Mouse (Mus musculus) neural tube, embryonic 13.5 days (tissue): ENCODE results near the gene Rnf227. TPM values are rescaled to one million over a fixed set of nuclear protein-coding genes. Genes with fewer than 3 reads are reported as not detected.

ENCODE experiments used
- ATAC-seq: fragments of 200-750 bp; cut with Nextera tagmentation; 2 replicates; pipeline ENCODE4 v1.8.0; 2017; ENCODE audit warnings: low read depth, mild to moderate bottlenecking, moderate TSS enrichment, moderate library complexity
- H3K27ac ChIP-seq: fragments of 300-500 bp; sonication (generic); replicated peaks from 2 replicates; pipeline ENCODE4 v1.5.1; 2015; ENCODE audit warnings: moderate library complexity, mild to moderate bottlenecking, inconsistent platforms
- H3K27me3 ChIP-seq: fragments of 300-500 bp; sonication (generic); 2 replicates; pipeline ENCODE4 v1.6.1; 2015; ENCODE audit warnings: mild to moderate bottlenecking, inconsistent platforms
- H3K36me3 ChIP-seq: fragments of 300-500 bp; sonication (generic); 2 replicates; pipeline ENCODE4 v1.6.1; 2015; ENCODE audit warnings: mild to moderate bottlenecking, inconsistent platforms
- H3K4me1 ChIP-seq: fragments of 300-500 bp; sonication (generic); replicated peaks from 2 replicates; pipeline ENCODE4 v1.6.1; 2015; ENCODE audit warnings: inconsistent platforms
- H3K4me2 ChIP-seq: fragments of 300-500 bp; sonication (generic); 2 replicates; pipeline ENCODE4 v1.6.1; 2015; ENCODE audit warnings: inconsistent platforms, mild to moderate bottlenecking, moderate library complexity
- H3K4me3 ChIP-seq: fragments of 300-500 bp; sonication (generic); 2 replicates; pipeline ENCODE4 v1.5.1; 2015; ENCODE audit warnings: mild to moderate bottlenecking, inconsistent platforms
- H3K9ac ChIP-seq: fragments of 300-500 bp; sonication (generic); 2 replicates; pipeline ENCODE4 v1.6.1; 2015; ENCODE audit warnings: moderate library complexity, mild to moderate bottlenecking, inconsistent platforms
- H3K9me3 ChIP-seq: fragments of 300-500 bp; sonication (generic); 2 replicates; pipeline ENCODE4 v1.6.1; 2016; ENCODE audit warnings: inconsistent platforms
- WGBS: fragments of 180-500 bp; shearing (Covaris S2); methylation state at CpG from one replicate; pipeline ENCODE4 v1.1.7; 2015; 5-methylcytosine and 5-hydroxymethylcytosine counted together
- polyA plus RNA-seq: library from polyadenylated mRNA; unstranded; fragments of >200 nt; fragmentation: Nextera tagmentation; extraction: Ambion mirVana; gene quantifications from 2 replicates; pipeline ENCODE4 v1.2.1, GENCODE M21; 2015

The Rnf227 gene
- polyA plus RNA-seq, 1 experiment from 2014 or later = 136 TPM

DNA sequence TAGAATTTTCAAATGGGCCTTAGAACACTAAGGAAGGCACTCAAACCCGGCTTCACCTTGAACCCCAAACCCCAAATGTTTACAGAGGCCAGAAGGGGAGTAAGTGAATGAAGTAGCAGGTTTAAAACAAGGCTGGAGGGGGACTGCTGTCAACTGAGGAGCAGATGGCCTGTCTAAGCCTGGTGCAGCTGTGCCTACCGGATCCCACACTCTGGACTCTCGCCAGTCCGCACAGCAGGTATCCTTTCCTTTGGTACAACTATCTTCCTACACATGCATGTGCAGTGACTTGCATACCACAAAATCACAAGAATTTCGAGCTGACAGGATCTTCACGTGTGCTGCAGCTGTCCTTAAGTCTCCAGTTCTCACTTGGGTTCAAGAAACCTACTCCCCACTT, 18.3 kb upstream of the Rnf227 start:
- Histone ChIP-seq H3K4me2 (peak overlapping the region; percentile 79), H3K4me1 (peaks cover 47% of the 10 kb centered on the region), H3K9me3 (no peaks in the 10 kb centered on the region), H3K9ac (peak overlapping the region; percentile 90), H3K27ac (0 out of 2 replicates have a peak overlapping the region, but pooled peaks have one; percentile 25), H3K27me3 (peaks cover 4% of the 10 kb centered on the region), H3K4me3 (0 out of 2 replicates have a peak overlapping the region, but pooled peaks have one; percentile 64), H3K36me3 (peaks cover 34% of the 10 kb centered on the region)
- 66% methylated on average over 6 of the region's 6 CpGs for WGBS
- ATAC-seq = no peak

DNA sequence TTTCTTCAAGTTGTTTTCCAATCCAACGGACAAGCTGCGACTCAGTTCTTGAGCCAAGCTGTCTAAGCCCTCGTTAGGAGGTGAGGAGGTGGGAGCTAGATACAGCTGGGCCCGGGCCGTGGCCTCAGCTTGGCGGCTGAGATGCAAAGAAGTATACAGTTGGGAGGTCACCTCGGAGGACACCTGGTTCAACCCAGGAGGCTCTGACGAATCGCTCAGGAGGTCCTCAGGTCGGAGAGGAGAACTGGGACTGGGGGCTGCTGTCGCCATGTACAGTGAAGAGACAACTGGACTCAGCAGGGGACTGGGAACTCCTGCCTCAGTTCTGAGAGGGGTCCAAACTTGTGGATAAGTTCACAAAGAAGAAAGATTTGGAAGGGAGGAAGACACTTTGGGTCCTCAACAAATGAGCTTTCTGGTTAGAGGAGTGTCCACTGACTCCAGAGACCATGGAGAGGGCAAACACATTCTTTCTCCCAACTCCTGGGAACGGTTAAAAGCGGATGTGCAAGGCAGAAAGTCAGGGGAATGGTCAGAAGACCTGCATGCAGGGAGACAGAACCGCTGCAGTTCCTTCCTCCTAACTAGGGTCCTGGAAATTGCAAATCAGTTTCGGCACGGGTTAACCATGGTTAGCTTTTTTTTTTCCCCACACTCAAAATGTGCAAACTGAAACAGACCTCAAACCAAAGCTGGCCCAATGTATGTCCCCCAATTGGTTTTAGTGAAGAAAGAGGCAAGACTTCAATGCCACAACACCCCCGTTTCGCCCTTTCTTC, 17.4 kb upstream of the Rnf227 start:
- peaks cover 25% of the 10 kb centered on the region for H3K36me3 ChIP-seq

DNA sequence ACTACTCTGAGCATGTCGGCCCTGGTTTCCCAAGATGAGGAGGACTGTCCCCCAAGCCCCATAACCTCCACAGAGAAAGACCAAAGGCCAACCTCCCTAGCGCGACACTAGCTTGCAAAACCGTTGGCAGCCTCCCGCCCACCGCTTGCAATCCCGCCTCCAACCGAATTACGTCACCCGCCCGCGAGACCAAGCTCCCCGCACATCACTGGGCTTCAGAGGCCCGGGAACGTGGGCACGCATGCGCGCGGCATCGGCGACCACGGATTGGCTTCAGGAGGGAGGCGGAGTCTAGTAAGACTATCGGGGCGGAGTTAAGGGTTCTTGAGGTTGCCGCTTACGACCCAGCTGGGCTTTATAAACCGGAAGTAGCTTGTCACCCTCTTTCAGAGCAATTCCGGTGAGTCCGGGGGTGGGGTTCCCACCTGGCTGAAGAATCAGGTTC, 16.6 kb upstream of the Rnf227 start, which contains the start of the genes Cntrob and Trappc1:
Cntrob (minus strand) TSS at position 109 of the 445 bp plus-strand sequence.
Trappc1 (plus strand) TSS at position 314 of the 445 bp plus-strand sequence.
- under 1% methylated on average over 30 of the region's 30 CpGs for WGBS
- Histone ChIP-seq H3K4me2 (peak within 1 kb of the TSS; percentile 95), H3K9ac (peak within 1 kb of the TSS; percentile 90), H3K4me3 (peak within 1 kb of the TSS; percentile 64), H3K9me3 (no peaks in the 10 kb centered on the region), H3K27ac (peak within 1 kb of the TSS; percentile 88), H3K36me3 (peaks cover 17% of the 10 kb centered on the region), H3K4me1 (peaks cover 51% of the 10 kb centered on the region), H3K27me3 (peaks cover 20% of the 10 kb centered on the region)
- ATAC-seq = peak; percentile 94

More for the DNA sequence above, 17.4 kb upstream of the Rnf227 start:
- Histone ChIP-seq H3K4me1 (peaks cover 51% of the 10 kb centered on the region), H3K9me3 (no peaks in the 10 kb centered on the region), H3K27ac (peak overlapping the region; percentile 88), H3K27me3 (peaks cover 12% of the 10 kb centered on the region), H3K4me3 (peak overlapping the region; percentile 64), H3K4me2 (peak overlapping the region; percentile 79), H3K9ac (peak overlapping the region; percentile 90)
- no peak for ATAC-seq
- 26% methylated on average over 18 of the region's 18 CpGs for WGBS

DNA sequence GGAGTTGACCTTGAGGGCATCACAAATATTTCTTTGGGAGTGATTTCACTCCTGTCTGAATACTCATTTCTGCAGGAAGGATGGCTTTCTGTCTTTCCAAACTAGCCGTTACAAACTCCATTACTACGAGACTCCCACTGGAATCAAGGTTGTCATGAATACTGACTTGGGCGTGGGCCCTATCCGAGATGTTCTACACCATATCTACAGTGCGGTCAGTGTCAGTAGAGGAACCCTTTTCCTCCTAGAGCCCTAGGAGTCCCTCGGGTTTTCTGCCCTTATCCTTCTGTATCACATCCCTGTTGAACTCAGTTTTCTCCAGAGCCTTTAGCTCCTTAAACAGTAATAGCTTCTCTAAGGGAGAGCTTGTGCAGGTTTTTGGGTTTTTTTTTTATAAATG, 15.5 kb upstream of the Rnf227 start:
- H3K36me3 ChIP-seq = 0 out of 2 replicates have a peak, but pooled peaks cover 6% of the 10 kb centered on the region
- H3K9ac ChIP-seq = peak overlapping the region; percentile 78; the same call in 1 of the 2 replicates
- WGBS = 84% methylated on average over 6 of the region's 6 CpGs
- H3K27me3 ChIP-seq = peaks cover 29% of the 10 kb centered on the region
- no peak overlapping the region for H3K27ac ChIP-seq
- no peak for ATAC-seq
- no peaks in the 10 kb centered on the region for H3K9me3 ChIP-seq
- H3K4me2 ChIP-seq = peak overlapping the region; percentile 95
- H3K4me1 ChIP-seq = peaks cover 51% of the 10 kb centered on the region
- peak overlapping the region; percentile 64 for H3K4me3 ChIP-seq

DNA sequence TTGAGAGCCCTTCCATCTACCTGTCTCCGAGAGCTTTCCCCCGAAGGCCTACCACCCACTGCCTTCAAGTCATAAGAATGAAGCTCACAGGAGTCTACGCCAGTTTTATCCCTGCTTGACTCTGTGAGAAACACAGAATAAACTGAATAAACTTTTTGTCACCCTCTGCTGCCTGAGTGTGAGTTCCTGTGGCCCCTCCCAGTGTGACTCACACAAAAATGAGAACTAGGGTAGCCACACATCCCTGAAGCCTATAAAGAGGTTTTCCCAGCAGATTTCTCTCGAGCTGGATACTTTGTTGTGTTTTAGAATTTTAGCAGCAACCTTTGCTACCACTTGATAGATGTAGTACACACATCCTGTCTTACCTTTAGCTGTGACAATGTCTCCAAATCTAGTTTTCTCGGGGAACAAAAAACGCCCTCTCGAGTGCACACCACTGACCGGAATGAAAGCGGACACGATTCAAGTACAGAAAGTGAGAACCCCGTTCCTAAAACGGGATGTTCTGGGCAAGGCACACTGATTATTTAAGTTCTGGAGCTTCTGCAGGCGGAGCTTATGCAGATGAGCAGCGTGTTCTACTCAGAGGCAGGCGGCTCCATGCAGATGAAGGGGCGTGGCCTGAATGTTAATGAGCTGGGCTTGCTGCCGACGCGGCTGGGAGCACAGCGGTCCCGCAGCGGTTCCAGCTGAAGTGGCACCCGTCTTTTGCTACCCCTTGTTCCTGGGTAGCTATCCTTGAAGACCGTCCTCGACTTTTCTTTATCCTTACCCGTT, 14.4 kb upstream of the Rnf227 start, which contains the start of gene Kcnab3:
Kcnab3 (plus strand) TSS at position 631 of the 780 bp plus-strand sequence.
- WGBS = 11% methylated on average over 26 of the region's 26 CpGs
- H3K9ac ChIP-seq = peak within 1 kb of the TSS; percentile 86
- no peaks in the 10 kb centered on the region for H3K9me3 ChIP-seq
- peak; percentile 41 for ATAC-seq
- 0 out of 2 replicates have a peak, but pooled peaks cover 3% of the 10 kb centered on the region for H3K36me3 ChIP-seq
- H3K4me3 ChIP-seq = peak within 1 kb of the TSS; percentile 55
- H3K27me3 ChIP-seq = peaks cover 34% of the 10 kb centered on the region
- peaks cover 51% of the 10 kb centered on the region for H3K4me1 ChIP-seq
- H3K27ac ChIP-seq = peak within 1 kb of the TSS; percentile 56; the same call in 1 of the 2 replicates
- H3K4me2 ChIP-seq = peak within 1 kb of the TSS; percentile 93

DNA sequence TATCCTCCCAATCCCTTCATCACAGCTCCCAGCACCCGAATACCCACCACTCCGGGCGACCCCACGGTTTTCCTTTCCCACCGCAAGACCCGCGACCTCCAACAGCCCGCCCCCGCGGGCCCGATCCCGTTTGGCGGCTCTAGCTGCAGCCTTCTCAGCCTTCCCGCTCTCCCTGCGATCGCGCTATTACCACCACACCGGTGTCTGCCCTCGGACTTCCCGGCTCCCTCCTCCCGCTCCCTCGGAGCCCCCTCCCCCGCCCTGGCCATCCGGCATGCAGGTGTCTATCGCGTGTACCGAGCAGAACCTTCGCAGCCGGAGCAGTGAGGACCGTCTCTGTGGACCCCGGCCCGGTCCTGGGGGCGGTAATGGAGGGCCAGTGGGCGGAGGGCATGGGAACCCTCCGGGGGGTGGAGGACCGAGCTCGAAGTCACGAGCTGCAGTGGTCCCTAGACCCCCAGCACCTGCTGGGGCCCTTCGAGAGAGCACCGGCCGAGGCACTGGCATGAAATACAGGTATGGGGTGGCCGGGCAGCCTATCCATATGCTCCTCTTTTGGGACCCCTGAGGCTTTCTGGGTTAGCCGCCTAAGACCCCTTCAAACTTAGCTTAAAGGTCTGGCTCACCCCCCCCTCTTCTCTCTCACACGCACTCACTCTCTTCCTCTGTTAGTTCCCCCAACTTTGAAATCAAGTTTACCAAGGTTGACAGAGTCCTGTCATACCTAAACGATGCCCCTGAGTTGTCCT, 13.7 kb upstream of the Rnf227 start:
- H3K9me3 ChIP-seq = no peaks in the 10 kb centered on the region
- no peaks in the 10 kb centered on the region for H3K36me3 ChIP-seq
- 2% methylated on average over 45 of the region's 45 CpGs for WGBS
- H3K4me3 ChIP-seq = peak overlapping the region; percentile 55
- H3K4me2 ChIP-seq = peak overlapping the region; percentile 93
- peaks cover 34% of the 10 kb centered on the region for H3K27me3 ChIP-seq
- peak; percentile 4 for ATAC-seq
- H3K4me1 ChIP-seq = peaks cover 57% of the 10 kb centered on the region
- H3K9ac ChIP-seq = peak overlapping the region; percentile 86
- H3K27ac ChIP-seq = peak overlapping the region; percentile 56; the same call in 1 of the 2 replicates

DNA sequence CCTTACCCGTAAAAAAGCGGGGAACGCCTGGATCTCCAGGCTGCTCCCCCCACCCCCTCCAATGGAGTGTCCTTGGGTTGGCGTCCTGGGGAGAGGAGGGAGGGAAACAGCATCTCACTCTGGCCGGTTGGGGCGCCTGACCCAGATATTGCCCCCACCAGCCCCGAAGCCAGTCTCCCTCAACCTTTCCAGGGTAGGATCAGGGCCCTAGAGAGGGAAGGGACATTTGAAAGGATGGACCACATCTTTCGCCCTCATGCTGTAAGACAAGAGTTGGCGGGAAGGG, 13.2 kb upstream of the Rnf227 start:
- ATAC-seq = no peak
- Histone ChIP-seq H3K4me1 (peaks cover 57% of the 10 kb centered on the region), H3K9me3 (no peaks in the 10 kb centered on the region), H3K9ac (peak overlapping the region; percentile 86; the same call in 1 of the 2 replicates), H3K27ac (no peak overlapping the region), H3K4me3 (peak overlapping the region; percentile 55), H3K36me3 (no peaks in the 10 kb centered on the region), H3K4me2 (peak overlapping the region; percentile 93), H3K27me3 (peaks cover 34% of the 10 kb centered on the region)
- WGBS = 7% methylated on average over 9 of the region's 9 CpGs

DNA sequence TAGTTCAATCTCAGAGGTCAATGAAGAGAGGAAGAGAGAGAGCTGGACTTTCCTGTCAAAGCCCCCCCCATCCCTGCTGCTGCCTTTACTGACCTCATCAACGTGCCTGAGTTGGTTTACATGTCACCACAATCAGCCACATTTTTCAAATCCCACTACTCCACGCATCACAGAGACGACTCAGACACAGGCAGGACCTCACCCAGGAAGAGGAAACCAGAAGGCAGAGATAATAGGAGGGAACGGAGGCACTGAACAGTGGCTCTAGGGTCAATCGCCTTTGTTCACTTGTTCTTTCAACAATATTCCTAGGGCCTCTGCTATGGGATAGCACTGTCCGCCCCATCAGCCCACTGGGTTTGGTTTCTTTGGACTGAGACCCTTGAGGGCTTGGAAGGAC, 12.6 kb upstream of the Rnf227 start:
- Histone ChIP-seq H3K4me2 (peak overlapping the region; percentile 93; the same call in 1 of the 2 replicates), H3K9me3 (no peaks in the 10 kb centered on the region), H3K36me3 (no peaks in the 10 kb centered on the region), H3K27ac (no peak overlapping the region), H3K4me3 (no peak overlapping the region), H3K4me1 (peaks cover 57% of the 10 kb centered on the region), H3K27me3 (peaks cover 34% of the 10 kb centered on the region), H3K9ac (no peak overlapping the region)
- 52% methylated on average over 6 of the region's 6 CpGs for WGBS
- no peak for ATAC-seq

DNA sequence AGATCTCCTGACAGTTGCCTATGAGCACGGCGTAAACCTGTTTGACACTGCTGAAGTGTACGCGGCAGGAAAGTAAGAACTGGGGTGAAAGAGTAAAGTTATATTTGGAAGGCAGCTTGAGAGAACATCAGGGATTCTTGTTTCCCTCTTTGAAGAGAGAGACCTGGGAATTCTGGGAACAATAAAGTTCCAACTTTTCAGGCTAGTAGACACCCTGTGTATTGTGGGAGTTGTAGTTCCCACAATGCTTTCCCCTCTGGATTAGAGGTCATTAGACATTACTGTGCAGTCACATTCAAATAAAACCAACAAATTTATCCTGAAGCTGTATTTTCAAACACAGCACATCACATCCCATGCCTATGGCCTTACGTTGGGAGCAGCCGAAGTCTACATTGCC, 11.7 kb upstream of the Rnf227 start:
- no peak overlapping the region for H3K4me3 ChIP-seq
- H3K4me1 ChIP-seq = peaks cover 57% of the 10 kb centered on the region

DNA sequence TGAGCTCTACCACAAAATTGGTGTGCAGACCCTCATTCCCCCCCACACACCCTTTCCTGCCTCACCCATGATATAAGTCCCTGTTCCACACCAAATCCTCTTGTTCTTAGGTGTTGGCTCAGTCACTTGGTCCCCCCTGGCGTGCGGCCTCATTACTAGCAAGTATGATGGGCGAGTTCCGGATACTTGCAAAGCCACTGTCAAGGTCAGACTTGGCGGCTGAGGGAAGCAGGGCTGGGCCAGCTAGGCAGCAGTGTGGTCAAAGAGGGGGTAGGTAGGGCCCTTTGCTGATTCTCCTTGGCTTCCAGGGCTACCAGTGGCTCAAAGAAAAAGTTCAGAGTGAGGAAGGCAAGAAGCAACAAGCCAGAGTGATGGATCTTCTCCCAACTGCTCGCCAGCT, 9.1 kb upstream of the Rnf227 start:
- Histone ChIP-seq H3K27me3 (peaks cover 34% of the 10 kb centered on the region), H3K4me1 (peaks cover 38% of the 10 kb centered on the region), H3K4me2 (peak overlapping the region; percentile 59), H3K27ac (peak overlapping the region; percentile 89; the same call in 1 of the 2 replicates), H3K9me3 (no peaks in the 10 kb centered on the region), H3K4me3 (peak overlapping the region; percentile 45; the same call in 1 of the 2 replicates), H3K36me3 (no peaks in the 10 kb centered on the region), H3K9ac (no peak overlapping the region)
- WGBS = 91% methylated on average over 6 of the region's 6 CpGs
- no peak for ATAC-seq

More for the DNA sequence above, 11.7 kb upstream of the Rnf227 start:
- Histone ChIP-seq H3K27me3 (peaks cover 34% of the 10 kb centered on the region), H3K36me3 (no peaks in the 10 kb centered on the region), H3K9ac (no peak overlapping the region), H3K27ac (no peak overlapping the region), H3K4me2 (no peak overlapping the region), H3K9me3 (no peaks in the 10 kb centered on the region)
- no peak for ATAC-seq
- 93% methylated on average over 6 of the region's 6 CpGs for WGBS

DNA sequence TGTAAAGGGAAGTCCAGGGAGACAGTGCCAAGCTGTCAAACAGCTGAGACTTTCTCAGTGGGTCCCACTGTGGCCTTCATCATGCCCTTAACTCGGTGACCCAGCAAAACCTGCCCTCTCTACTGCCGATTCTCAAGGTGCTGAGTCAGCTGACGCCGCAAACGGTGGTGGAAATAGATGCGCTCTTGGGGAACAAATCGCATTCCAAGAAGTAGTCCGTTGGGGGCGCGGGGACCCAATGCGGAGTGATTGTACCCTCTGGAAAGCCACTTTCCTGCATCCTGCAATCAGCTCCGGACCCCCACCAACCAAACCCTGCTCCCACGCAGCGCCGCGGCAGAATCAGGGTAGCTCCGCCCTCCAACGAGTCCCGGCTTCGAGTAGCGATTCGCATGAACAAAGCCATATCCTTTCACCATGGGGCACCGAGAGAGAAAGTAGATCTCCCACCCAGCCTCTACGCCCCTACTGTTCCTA, 8.3 kb upstream of the Rnf227 start:
- peak overlapping the region; percentile 89 for H3K27ac ChIP-seq
- H3K36me3 ChIP-seq = no peaks in the 10 kb centered on the region
- 1% methylated on average over 24 of the region's 24 CpGs for WGBS
- peak; percentile 80 for ATAC-seq
- no peaks in the 10 kb centered on the region for H3K9me3 ChIP-seq
- H3K27me3 ChIP-seq = peaks cover 31% of the 10 kb centered on the region
- peaks cover 31% of the 10 kb centered on the region for H3K4me1 ChIP-seq
- H3K9ac ChIP-seq = peak overlapping the region; percentile 71
- peak overlapping the region; percentile 59 for H3K4me2 ChIP-seq
- peak overlapping the region; percentile 45 for H3K4me3 ChIP-seq
